Mouse (Mus musculus) forebrain, embryonic 13.5 days (tissue): ENCODE measurements around the gene Ip6k1. TPM values are rescaled to one million over a fixed set of nuclear protein-coding genes. Genes with fewer than 3 reads are reported as not detected.

Source experiments
- ATAC-seq: fragments of 200-750 bp; cut with Nextera tagmentation; 2 replicates; pipeline ENCODE4 v1.8.0; 2017
- H3K27ac ChIP-seq: fragments of 300-500 bp; sonication (generic); 2 replicates; pipeline ENCODE4 v1.5.1; 2015; ENCODE audit warnings: inconsistent platforms, mild to moderate bottlenecking, moderate library complexity
- H3K27me3 ChIP-seq: fragments of 300-500 bp; sonication (generic); 2 replicates; pipeline ENCODE4 v1.6.1; 2015; ENCODE audit warnings: mild to moderate bottlenecking, inconsistent platforms
- H3K36me3 ChIP-seq: fragments of 300-500 bp; sonication (generic); 2 replicates; pipeline ENCODE4 v1.6.1; 2015; ENCODE audit warnings: mild to moderate bottlenecking, inconsistent platforms; ENCODE audit not compliant: poor library complexity, severe bottlenecking
- H3K4me1 ChIP-seq: fragments of 300-500 bp; sonication (generic); 2 replicates; pipeline ENCODE4 v1.6.1; 2015; ENCODE audit warnings: inconsistent platforms
- H3K4me2 ChIP-seq: fragments of 300-500 bp; sonication (generic); 2 replicates; pipeline ENCODE4 v1.6.1; 2015; ENCODE audit warnings: inconsistent platforms, mild to moderate bottlenecking, moderate library complexity
- H3K4me3 ChIP-seq: fragments of 300-500 bp; sonication (generic); 2 replicates; pipeline ENCODE4 v1.5.1; 2015; ENCODE audit warnings: mild to moderate bottlenecking, inconsistent platforms
- H3K9ac ChIP-seq: fragments of 300-500 bp; sonication (generic); 2 replicates; pipeline ENCODE4 v1.6.1; 2015; ENCODE audit warnings: mild to moderate bottlenecking, inconsistent platforms
- H3K9me3 ChIP-seq: fragments of 300-500 bp; sonication (generic); replicated peaks from 2 replicates; pipeline ENCODE4 v1.6.1; 2016; ENCODE audit warnings: inconsistent platforms
- WGBS: fragments of 180-500 bp; shearing (Covaris S2); methylation state at CpG from one replicate; pipeline ENCODE4 v1.1.7; 2015; 5-methylcytosine and 5-hydroxymethylcytosine counted together
- polyA plus RNA-seq: library from polyadenylated mRNA; unstranded; fragments of >200 nt; fragmentation: Nextera tagmentation; extraction: Ambion mirVana; gene quantifications from 2 replicates; pipeline ENCODE4 v1.2.1, GENCODE M21; 2015

The Ip6k1 gene
- polyA plus RNA-seq, 1 experiment from 2014 or later, result 73.6 TPM

DNA sequence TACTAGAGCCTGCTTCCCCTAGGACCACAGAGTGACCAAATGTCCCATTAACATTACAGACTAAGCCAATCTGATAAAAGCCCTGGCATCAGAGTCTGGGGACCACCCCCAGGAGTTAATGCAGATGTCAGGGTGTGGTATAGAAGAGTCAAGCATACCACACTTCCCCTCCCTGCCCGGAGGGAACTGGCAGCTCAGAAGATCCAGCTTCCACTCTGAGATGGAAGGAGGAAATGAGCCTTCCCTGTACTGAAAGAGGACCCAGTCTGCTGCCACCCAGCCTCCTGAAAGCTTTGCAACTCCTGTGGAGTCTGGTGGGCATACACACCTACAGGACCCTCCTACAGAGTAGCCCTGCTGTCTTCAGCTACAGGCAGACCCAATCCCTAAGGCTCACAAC, 52.8 kb downstream of the Ip6k1 start:
- Histone ChIP-seq H3K4me2 (no peak overlapping the region), H3K9ac (no peak overlapping the region), H3K27ac (no peak overlapping the region), H3K27me3 (no peaks in the 10 kb centered on the region), H3K9me3 (no peaks in the 10 kb centered on the region), H3K4me1 (peaks cover 11% of the 10 kb centered on the region), H3K36me3 (peaks cover 84% of the 10 kb centered on the region), H3K4me3 (no peak overlapping the region)
- no peak for ATAC-seq
- 93% methylated on average over 1 of the region's 1 CpGs for WGBS

DNA sequence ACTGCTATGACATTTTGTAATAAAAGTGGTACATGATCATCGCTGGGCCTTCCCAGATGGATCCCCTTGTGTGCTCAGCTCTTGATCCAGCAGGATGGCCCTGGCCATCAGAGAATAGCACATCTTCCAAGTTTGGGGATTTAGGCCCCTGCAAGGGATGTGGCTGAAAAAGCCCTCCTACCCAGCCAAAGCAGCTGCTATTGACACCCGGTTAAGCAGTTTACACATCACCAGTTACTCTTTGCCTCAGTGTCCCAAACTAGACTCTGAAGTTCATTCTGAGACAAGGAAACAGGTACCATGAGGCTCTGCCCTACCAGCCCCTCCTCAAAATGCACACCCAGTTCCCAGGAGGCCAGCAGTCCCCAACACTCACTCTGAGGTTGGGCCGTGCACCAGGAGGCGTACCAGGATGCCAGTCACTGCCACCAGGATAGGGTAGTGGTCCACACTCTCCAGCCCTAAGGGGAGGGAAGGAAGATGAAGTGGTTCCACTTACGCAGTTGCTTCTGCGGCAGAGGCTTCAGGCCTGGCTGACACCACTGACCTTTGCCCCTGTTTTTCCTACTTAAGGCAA, 53.4 kb downstream of the Ip6k1 start:
- peaks cover 9% of the 10 kb centered on the region for H3K4me1 ChIP-seq
- H3K9me3 ChIP-seq, result no peaks in the 10 kb centered on the region
- H3K9ac ChIP-seq, result no peak overlapping the region
- H3K4me3 ChIP-seq, result no peak overlapping the region
- peaks cover 84% of the 10 kb centered on the region for H3K36me3 ChIP-seq
- 92% methylated on average over 6 of the region's 6 CpGs for WGBS
- H3K27me3 ChIP-seq, result no peaks in the 10 kb centered on the region
- H3K27ac ChIP-seq, result no peak overlapping the region
- no peak overlapping the region for H3K4me2 ChIP-seq
- no peak for ATAC-seq

DNA sequence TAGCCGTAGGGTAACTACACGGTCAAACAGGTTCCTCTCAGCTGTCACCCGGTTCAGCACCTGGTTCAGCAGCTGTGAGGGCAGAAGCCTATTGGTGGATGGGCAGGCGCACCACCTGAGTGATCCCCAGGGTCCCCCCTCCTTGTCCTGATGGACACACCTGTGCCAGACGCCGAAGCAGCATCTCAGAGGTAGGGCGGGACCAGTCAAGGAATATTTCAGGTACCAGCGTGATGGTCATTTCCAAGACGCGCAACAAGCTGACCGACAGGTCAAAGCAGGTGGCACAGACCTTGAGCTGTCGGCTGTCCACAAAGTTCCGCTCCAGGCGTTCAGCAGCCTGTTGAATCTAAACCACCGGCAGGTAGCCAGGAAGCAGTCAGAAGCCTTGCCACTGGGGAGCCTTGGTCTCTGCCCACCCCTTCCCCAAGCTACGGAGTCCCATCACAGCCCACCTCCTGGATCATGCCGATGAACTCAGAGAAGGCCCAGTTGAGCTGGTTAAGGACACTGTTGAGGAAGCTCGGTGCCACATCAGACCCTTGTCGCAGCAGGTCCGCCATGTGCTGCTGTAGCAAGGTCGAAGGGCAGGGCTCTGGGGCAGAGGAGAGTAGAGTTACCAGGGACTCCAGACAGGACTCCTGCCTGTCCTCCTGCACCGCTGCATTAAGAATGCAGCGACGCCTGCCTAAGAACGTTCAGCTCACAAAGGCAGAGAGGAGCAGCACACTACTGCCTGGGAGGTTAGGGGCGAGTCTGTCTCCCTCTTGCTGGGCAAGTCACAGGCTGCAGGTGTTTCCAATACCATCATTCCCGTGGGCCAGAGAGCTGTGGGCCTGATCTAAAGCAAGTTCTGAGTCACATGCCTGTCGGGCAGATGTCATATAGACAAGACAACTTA, 54.3 kb downstream of the Ip6k1 start:
- no peak overlapping the region for H3K27ac ChIP-seq
- H3K36me3 ChIP-seq, result peaks cover 81% of the 10 kb centered on the region
- no peaks in the 10 kb centered on the region for H3K27me3 ChIP-seq
- no peak overlapping the region for H3K9ac ChIP-seq
- peaks cover 9% of the 10 kb centered on the region for H3K4me1 ChIP-seq
- no peak overlapping the region for H3K4me3 ChIP-seq
- no peaks in the 10 kb centered on the region for H3K9me3 ChIP-seq
- ATAC-seq, result no peak
- no peak overlapping the region for H3K4me2 ChIP-seq
- WGBS, result 85% methylated on average over 28 of the region's 28 CpGs

DNA sequence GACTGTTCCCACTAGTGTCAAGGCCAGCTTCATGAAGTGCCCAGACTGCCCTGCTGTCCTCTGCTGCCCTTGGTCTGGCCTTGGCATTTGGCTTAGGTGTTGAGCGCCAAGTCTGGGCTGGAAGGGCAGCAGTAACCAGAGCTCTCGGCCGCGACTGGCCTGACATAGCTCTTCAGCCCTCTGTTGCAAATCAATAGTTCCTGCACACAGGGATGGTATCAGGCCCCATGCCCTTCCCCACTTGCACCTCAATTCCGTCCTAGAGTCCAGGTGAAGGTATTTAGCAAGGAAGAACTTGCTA, 54.9 kb downstream of the Ip6k1 start:
- peaks cover 9% of the 10 kb centered on the region for H3K4me1 ChIP-seq
- no peak overlapping the region for H3K9ac ChIP-seq
- H3K36me3 ChIP-seq, result peaks cover 81% of the 10 kb centered on the region
- no peak for ATAC-seq
- no peak overlapping the region for H3K4me2 ChIP-seq
- no peaks in the 10 kb centered on the region for H3K9me3 ChIP-seq
- no peak overlapping the region for H3K4me3 ChIP-seq
- 93% methylated on average over 5 of the region's 5 CpGs for WGBS
- H3K27me3 ChIP-seq, result no peaks in the 10 kb centered on the region
- no peak overlapping the region for H3K27ac ChIP-seq

GRCm38 (mm10) chr9:108058291-108058690, 56.0 kb downstream of the Ip6k1 start:
- peaks cover 91% of the 10 kb centered on the region for H3K36me3 ChIP-seq
- no peaks in the 10 kb centered on the region for H3K27me3 ChIP-seq
- ATAC-seq, result no peak
- H3K27ac ChIP-seq, result no peak overlapping the region
- no peaks in the 10 kb centered on the region for H3K9me3 ChIP-seq
- no peak overlapping the region for H3K9ac ChIP-seq
- peaks cover 2% of the 10 kb centered on the region for H3K4me1 ChIP-seq
- H3K4me2 ChIP-seq, result no peak overlapping the region
- H3K4me3 ChIP-seq, result no peak overlapping the region
- WGBS, result 92% methylated on average over 9 of the region's 9 CpGs

DNA sequence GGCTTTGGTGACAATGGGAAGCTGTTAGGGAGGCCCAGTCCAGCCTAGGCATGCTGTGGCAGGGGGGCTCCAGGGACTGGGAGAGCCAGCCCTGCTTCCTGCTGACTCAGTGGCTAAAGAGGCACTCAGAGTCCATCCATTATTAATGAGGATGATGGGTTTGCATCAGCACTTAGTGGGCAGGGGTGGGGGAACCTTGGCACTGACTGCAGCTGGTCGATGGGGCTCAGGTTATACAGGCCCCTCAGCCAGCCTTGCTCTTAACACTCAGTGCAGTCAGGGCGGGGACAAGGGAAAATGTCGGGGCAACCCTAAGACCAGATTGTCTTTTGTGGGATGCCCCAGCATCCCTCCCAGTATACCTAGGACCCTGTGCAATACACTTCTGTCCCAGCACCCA, 59.8 kb downstream of the Ip6k1 start:
- no peak for ATAC-seq
- Histone ChIP-seq H3K4me3 (no peak overlapping the region), H3K4me1 (no peaks in the 10 kb centered on the region), H3K27me3 (no peaks in the 10 kb centered on the region), H3K9ac (no peak overlapping the region), H3K36me3 (peaks cover 70% of the 10 kb centered on the region), H3K9me3 (no peaks in the 10 kb centered on the region), H3K27ac (no peak overlapping the region), H3K4me2 (no peak overlapping the region)
- whole genome bisulfite sequencing, result 90% methylated on average over 3 of the region's 3 CpGs

- no peaks in the 10 kb centered on the region for H3K27me3 ChIP-seq
- 88% methylated on average over 12 of the region's 12 CpGs for WGBS
Measured at GRCm38 (mm10) chr9:108063361-108063760, 61.1 kb downstream of the Ip6k1 start.

GRCm38 (mm10) chr9:108065491-108066011, 63.2 kb downstream of the Ip6k1 start:
- no peak for ATAC-seq
- H3K27me3 ChIP-seq, result no peaks in the 10 kb centered on the region
- H3K36me3 ChIP-seq, result peaks cover 61% of the 10 kb centered on the region

More at GRCm38 (mm10) chr9:108063361-108063760, 61.1 kb downstream of the Ip6k1 start:
- H3K4me1 ChIP-seq, result no peaks in the 10 kb centered on the region
- peaks cover 60% of the 10 kb centered on the region for H3K36me3 ChIP-seq
- H3K4me2 ChIP-seq, result no peak overlapping the region
- no peaks in the 10 kb centered on the region for H3K9me3 ChIP-seq
- no peak overlapping the region for H3K4me3 ChIP-seq
- H3K27ac ChIP-seq, result no peak overlapping the region
- ATAC-seq, result no peak
- H3K9ac ChIP-seq, result no peak overlapping the region

DNA sequence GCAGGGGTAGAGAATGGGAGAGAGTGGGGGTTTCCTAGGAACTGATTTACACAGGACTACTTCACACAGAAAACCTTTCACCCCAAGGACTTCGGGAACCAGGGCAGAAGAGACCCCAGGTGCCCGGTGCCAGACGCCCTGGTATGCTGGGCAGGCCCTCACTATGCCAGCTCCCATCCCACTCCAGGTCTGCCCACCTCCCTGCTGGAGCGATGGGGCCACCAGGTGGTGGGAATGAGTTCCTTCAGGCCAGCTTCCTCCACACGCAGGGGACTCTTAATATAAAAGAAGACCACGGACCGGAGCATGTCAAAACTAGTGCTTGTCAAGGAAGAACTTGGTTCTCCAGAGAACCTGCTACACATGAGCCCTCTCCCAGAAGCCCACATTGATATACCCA, 64.9 kb downstream of the Ip6k1 start:
- no peak for ATAC-seq
- Histone ChIP-seq H3K4me1 (no peaks in the 10 kb centered on the region), H3K9ac (no peak overlapping the region), H3K36me3 (peaks cover 58% of the 10 kb centered on the region), H3K27me3 (no peaks in the 10 kb centered on the region), H3K4me2 (no peak overlapping the region), H3K9me3 (no peaks in the 10 kb centered on the region), H3K27ac (no peak overlapping the region), H3K4me3 (no peak overlapping the region)
- WGBS, result 84% methylated on average over 7 of the region's 7 CpGs

More at GRCm38 (mm10) chr9:108065491-108066011, 63.2 kb downstream of the Ip6k1 start:
- Histone ChIP-seq H3K9ac (no peak overlapping the region), H3K4me3 (no peak overlapping the region), H3K4me1 (no peaks in the 10 kb centered on the region), H3K27ac (no peak overlapping the region), H3K4me2 (no peak overlapping the region), H3K9me3 (no peaks in the 10 kb centered on the region)
- WGBS, result 50% methylated on average over 5 of the region's 5 CpGs

GRCm38 (mm10) chr9:108067900-108068299, 65.6 kb downstream of the Ip6k1 start:
- Histone ChIP-seq H3K9me3 (no peaks in the 10 kb centered on the region), H3K4me3 (no peak overlapping the region), H3K27ac (no peak overlapping the region), H3K36me3 (peaks cover 55% of the 10 kb centered on the region), H3K4me2 (no peak overlapping the region), H3K27me3 (no peaks in the 10 kb centered on the region), H3K9ac (no peak overlapping the region), H3K4me1 (no peaks in the 10 kb centered on the region)
- 20% methylated on average over 8 of the region's 8 CpGs for WGBS
- ATAC-seq, result peak; percentile 17; the same call in 1 of the 2 replicates

- Histone ChIP-seq H3K27ac (no peak overlapping the region), H3K9ac (no peak overlapping the region), H3K36me3 (peaks cover 49% of the 10 kb centered on the region), H3K27me3 (no peaks in the 10 kb centered on the region), H3K4me3 (no peak overlapping the region), H3K9me3 (no peaks in the 10 kb centered on the region), H3K4me2 (no peak overlapping the region), H3K4me1 (no peaks in the 10 kb centered on the region)
- 85% methylated on average over 9 of the region's 9 CpGs for WGBS
- no peak for ATAC-seq
Measured at GRCm38 (mm10) chr9:108069007-108069406, 66.7 kb downstream of the Ip6k1 start.

GRCm38 (mm10) chr9:108069529-108069928, 67.2 kb downstream of the Ip6k1 start:
- Histone ChIP-seq H3K9me3 (no peaks in the 10 kb centered on the region), H3K36me3 (peaks cover 44% of the 10 kb centered on the region), H3K9ac (no peak overlapping the region), H3K27me3 (no peaks in the 10 kb centered on the region), H3K27ac (no peak overlapping the region), H3K4me3 (no peak overlapping the region), H3K4me1 (no peaks in the 10 kb centered on the region), H3K4me2 (no peak overlapping the region)
- 90% methylated on average over 7 of the region's 7 CpGs for WGBS
- ATAC-seq, result no peak
